Mouse (Mus musculus): Measurements from ENCODE around the gene Col25a1.

Gene Col25a1

GRCm38 (mm10) chr3:130576683-130577082, 445.4 kb downstream of the Col25a1 start:
- no peak for DNase-seq (ENCODE audit: low spot score)

GRCm38 (mm10) chr3:130579501-130579900, 448.2 kb downstream of the Col25a1 start:
- no peak for DNase-seq (ENCODE audit: low spot score)

- no peak for DNase-seq (ENCODE audit: low spot score)
Measured at GRCm38 (mm10) chr3:130581577-130581976, 450.3 kb downstream of the Col25a1 start.

- DNase-seq (ENCODE audit: low spot score) = no peak
Measured at GRCm38 (mm10) chr3:130582903-130583664, 451.8 kb downstream of the Col25a1 start.

GRCm38 (mm10) chr3:130584007-130584406, 452.7 kb downstream of the Col25a1 start:
- DNase-seq (ENCODE audit: low spot score) = no peak

GRCm38 (mm10) chr3:130595050-130595449, 463.7 kb downstream of the Col25a1 start:
- no peak for DNase-seq (ENCODE audit: low spot score)

- no peak for DNase-seq (ENCODE audit: low spot score)
Measured at GRCm38 (mm10) chr3:130601491-130601890, 470.2 kb downstream of the Col25a1 start.

- DNase-seq (ENCODE audit: low spot score) = no peak
Measured at GRCm38 (mm10) chr3:130607924-130608323, 476.6 kb downstream of the Col25a1 start.

GRCm38 (mm10) chr3:130614444-130614843, 483.1 kb downstream of the Col25a1 start:
- DNase-seq (ENCODE audit: low spot score) = no peak

GRCm38 (mm10) chr3:130615625-130616024, 484.3 kb downstream of the Col25a1 start:
- DNase-seq (ENCODE audit: low spot score) = no peak

- no peak for DNase-seq (ENCODE audit: low spot score)
Measured at GRCm38 (mm10) chr3:130617439-130617898, 486.2 kb downstream of the Col25a1 start, which contains the start of gene Etnppl. Etnppl (plus strand) TSS chr3:130617448.

GRCm38 (mm10) chr3:130620517-130621146, 489.3 kb downstream of the Col25a1 start:
- no peak for DNase-seq (ENCODE audit: low spot score)

GRCm38 (mm10) chr3:130628358-130628757, 497.1 kb downstream of the Col25a1 start:
- DNase-seq (ENCODE audit: low spot score) = no peak

- no peak for DNase-seq (ENCODE audit: low spot score)
Measured at GRCm38 (mm10) chr3:130633859-130634258, 502.6 kb downstream of the Col25a1 start.

- DNase-seq (ENCODE audit: low spot score) = no peak
Measured at GRCm38 (mm10) chr3:130646110-130646810, 515.0 kb downstream of the Col25a1 start.
